Comparison of ENCODE assay signal across 9 mouse cellular contexts in the genomic region with DNA sequence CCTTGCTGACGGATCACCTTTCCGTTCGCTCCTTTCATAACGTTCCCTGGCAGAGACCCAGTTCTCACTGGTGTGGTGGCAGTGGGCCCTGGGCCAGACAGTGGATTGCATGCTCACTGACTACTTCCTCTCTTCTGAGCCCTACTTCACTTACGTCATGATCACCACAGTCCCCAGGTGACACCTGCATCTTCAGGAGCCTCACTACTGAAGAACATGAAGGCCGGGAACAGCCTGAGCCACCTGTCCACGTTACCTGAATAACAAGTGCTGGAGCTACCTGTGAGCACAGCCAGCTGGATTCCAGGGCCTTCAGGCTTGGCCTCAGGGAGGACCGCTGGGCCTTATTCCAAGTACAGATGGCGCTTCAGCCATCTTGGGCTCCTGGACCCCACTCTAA. TPM values are rescaled to one million over a fixed set of nuclear protein-coding genes. Genes with fewer than 3 reads are reported as not detected.
A peak's percentile ranks its signal among the peaks of the same experiment; 100 is the strongest.
DNase-seq lines count a peak whose midpoint lies in the region; ATAC-seq and TF ChIP-seq lines count a peak whose summit lies in the region.
"Had no signal": no experiment of that assay in that cellular context is flagged by ENCODE, and none has a peak within 500 bp of the region (broad histone marks: within the 10 kb centered on the region; RNA-seq: fewer than 3 reads in every experiment).

No protein-coding gene starts in this region.

- no peak overlapping the region for H3K27ac ChIP-seq in thymus, adult 2 months (ENCODE audit: control insufficient read depth, insufficient read depth, low read length)
- H3K27ac ChIP-seq in midbrain, embryonic 15.5 days, result no peak overlapping the region
- H3K27ac ChIP-seq: macrophage had no signal

- DNase-seq in cerebellum, adult 11 months, result peak; percentile 23
- DNase-seq in lung, adult 18-20 months, result peak; percentile 68 to 78
- DNase-seq in lung, adult 2 months, result no peak
- peak; percentile 30 for DNase-seq in kidney, postnatal 10 days
- no peak for DNase-seq in thymus, adult 2 months

- no peak for TF ChIP-seq CTCF in lung, adult 2 months (IDR thresholded peaks at IDR 0.05; ENCODE audit: insufficient read depth, low read length)
- TF ChIP-seq CTCF in thymus, adult 2 months (IDR thresholded peaks at IDR 0.05; ENCODE audit: borderline replicate concordance, control insufficient read depth, extremely low read depth, insufficient read depth, low read length, poor library complexity), result no peak

- H3K4me3 ChIP-seq in lung, adult 2 months (replicated peaks; ENCODE audit: extremely low read depth, low read depth, low read length), result no peak overlapping the region
- H3K4me3 ChIP-seq in thymus, adult 2 months (ENCODE audit: control insufficient read depth, insufficient read depth, low read length), result no peak overlapping the region
- no peak overlapping the region for H3K4me3 ChIP-seq in midbrain, embryonic 15.5 days

- TF ChIP-seq POLR2A in lung, adult 2 months (IDR thresholded peaks at IDR 0.05; ENCODE audit: borderline replicate concordance, extremely low read depth, low read depth, low read length), result no peak
- no peak for TF ChIP-seq POLR2A in thymus, adult 2 months (IDR thresholded peaks at IDR 0.05; ENCODE audit: control insufficient read depth, extremely low read depth, insufficient read depth, low read length, poor library complexity)

- no peaks in the 10 kb centered on the region for H3K36me3 ChIP-seq in thymus, adult 2 months (ENCODE audit: control insufficient read depth, insufficient read depth, low read length)
- H3K36me3 ChIP-seq in midbrain, embryonic 15.5 days (replicated peaks), result no peaks in the 10 kb centered on the region

- no peak overlapping the region for H3K4me2 ChIP-seq in midbrain, embryonic 15.5 days

- ATAC-seq in cerebellum, adult (ENCODE audit: insufficient number of reproducible peaks, low FRiP score, low TSS enrichment), result no peak
- ATAC-seq in monocyte, adult 5-6 weeks (replicated peaks; ENCODE audit: insufficient number of reproducible peaks, low FRiP score, low TSS enrichment, poor library complexity, severe bottlenecking), result 0 out of 2 replicates have a peak, but pooled peaks have one; percentile 25
- no peak for ATAC-seq in midbrain, embryonic 15.5 days (replicated peaks)

- no peak overlapping the region for H3K9ac ChIP-seq in midbrain, embryonic 15.5 days

- 60% methylated on average over 9 of the region's 9 CpGs for WGBS in lung, adult 2 months
- 53% methylated on average over 9 of the region's 9 CpGs for WGBS in thymus, adult 2 months
- WGBS in midbrain, embryonic 15.5 days, result 86% methylated on average over 9 of the region's 9 CpGs

- no peaks in the 10 kb centered on the region for H3K27me3 ChIP-seq in thymus, adult 2 months (ENCODE audit: control insufficient read depth, insufficient read depth, low read length)
- peaks cover 4% of the 10 kb centered on the region; the same call in 1 of the 2 replicates for H3K27me3 ChIP-seq in midbrain, embryonic 15.5 days (replicated peaks)

- no peaks in the 10 kb centered on the region for H3K9me3 ChIP-seq in midbrain, embryonic 15.5 days

- H3K4me1 ChIP-seq in lung, adult 2 months (ENCODE audit: control insufficient read depth, insufficient read depth, low read length), result peaks cover 14% of the 10 kb centered on the region
- peaks cover 11% of the 10 kb centered on the region for H3K4me1 ChIP-seq in thymus, adult 2 months (replicated peaks; ENCODE audit: control insufficient read depth, insufficient read depth, low read length)
- peaks cover 15% of the 10 kb centered on the region for H3K4me1 ChIP-seq in midbrain, embryonic 15.5 days

RNA-seq across cellular contexts. Expression of gene Tle3, which starts 24.1 kb away (rescaled TPM):
- 55.1 and 59.1 TPM in 2 replicates for polyA plus RNA-seq in lung, adult 2 months (2012; rRNA removed)
- 96.0 to 177 TPM (median 119 TPM) in 3 replicates for total RNA-seq in monocyte, adult 5-6 weeks (2017)
- polyA plus RNA-seq in thymus, adult 2 months (2012; rRNA removed), result 205 and 254 TPM in 2 replicates
- polyA plus RNA-seq in midbrain, embryonic 15.5 days (2015; fragmentation: Nextera tagmentation; extraction: Ambion mirVana), result 34.9 and 39.1 TPM in 2 replicates

Comparison
In these comparisons a context has a peak if more than half of its experiments do, and no peak if none do; other contexts are left out.
1. DNase-seq: peak in cerebellum, adult 11 months (single experiment), lung, adult 18-20 months (2 of 2) and kidney, postnatal 10 days (single experiment); none in lung, adult 2 months (single experiment) and thymus, adult 2 months (single experiment).